Mouse (Mus musculus) thymus, adult 2 months (tissue): ENCODE measurements around the gene Kif26a. TPM values are rescaled to one million over a fixed set of nuclear protein-coding genes. Genes with fewer than 3 reads are reported as not detected.

Experiments
- DNase-seq: peaks from one replicate; pipeline ENCODE4 v3.0.0; 2021
- H3K27ac ChIP-seq: fragments of 200-500 bp; 2 replicates; pipeline ENCODE4 v1.5.1; 2012; ENCODE audit warnings: low read length, control low read depth; ENCODE audit not compliant: control insufficient read depth, insufficient read depth
- H3K27me3 ChIP-seq: fragments of 200-500 bp; 2 replicates; pipeline ENCODE4 v1.6.1; 2012; ENCODE audit warnings: mild to moderate bottlenecking, low read length, moderate library complexity, mixed read lengths; ENCODE audit not compliant: control insufficient read depth, insufficient read depth
- H3K36me3 ChIP-seq: fragments of 200-500 bp; 2 replicates; pipeline ENCODE4 v1.6.1; 2012; ENCODE audit warnings: mild to moderate bottlenecking, low read length, moderate library complexity; ENCODE audit not compliant: control insufficient read depth, insufficient read depth
- H3K4me1 ChIP-seq: fragments of 200-500 bp; replicated peaks from 2 replicates; pipeline ENCODE4 v1.6.1; 2012; ENCODE audit warnings: low read length; ENCODE audit not compliant: control insufficient read depth, insufficient read depth
- H3K4me3 ChIP-seq: fragments of 200-500 bp; 2 replicates; pipeline ENCODE4 v1.5.1; 2012; ENCODE audit warnings: mild to moderate bottlenecking, low read length, control low read depth, moderate library complexity; ENCODE audit not compliant: control insufficient read depth, insufficient read depth
- CTCF ChIP-seq: fragments of 200-500 bp; IDR thresholded peaks from 2 replicates; pipeline ENCODE4 v1.5.1; 2012; ENCODE audit warnings: mild to moderate bottlenecking, control low read depth, low read length, moderate library complexity, borderline replicate concordance; ENCODE audit not compliant: control insufficient read depth, poor library complexity, insufficient read depth; ENCODE audit errors: extremely low read depth
- POLR2A ChIP-seq: fragments of 200-500 bp; IDR thresholded peaks from 2 replicates; pipeline ENCODE4 v1.6.1; 2012; ENCODE audit warnings: mild to moderate bottlenecking, low read length, control low read depth, moderate library complexity; ENCODE audit not compliant: control insufficient read depth, poor library complexity, insufficient read depth; ENCODE audit errors: extremely low read depth
- WGBS: fragments of 180-500 bp; shearing (Covaris S2); methylation state at CpG from one replicate; pipeline ENCODE4 v1.1.7; 2018; 5-methylcytosine and 5-hydroxymethylcytosine counted together
- polyA plus RNA-seq: library from polyadenylated mRNA; depleted of rRNA; stranded (reverse); fragments of >200 nt; gene quantifications from 2 replicates; pipeline ENCODE4 v1.2.3, GENCODE M21; 2012; rRNA removed

The Kif26a gene
- polyA plus RNA-seq, 1 experiment = 6.6 TPM

DNA sequence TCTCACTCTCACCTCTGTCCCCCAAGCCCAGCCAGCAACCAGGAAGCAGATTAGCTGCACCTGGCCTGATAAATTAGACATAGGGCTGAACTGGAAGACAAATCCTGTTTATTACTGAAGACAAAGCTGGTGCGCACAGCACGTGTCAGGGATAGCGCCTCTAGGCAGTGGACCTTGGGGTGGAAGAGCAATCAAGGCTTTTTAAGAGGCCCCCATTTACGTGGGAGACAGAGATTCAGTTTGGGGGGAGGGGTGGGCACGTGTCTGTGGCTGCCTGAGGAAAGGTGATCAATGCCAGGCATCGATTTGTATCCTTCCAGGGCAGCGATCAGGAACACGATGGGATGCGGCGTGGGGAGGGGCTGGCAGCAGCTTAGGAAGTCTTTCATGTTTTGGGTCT is 83.1 kb downstream of the Kif26a start:
- 78% methylated on average over 10 of the region's 10 CpGs for WGBS
- Histone ChIP-seq H3K4me1 (no peaks in the 10 kb centered on the region), H3K4me3 (no peak overlapping the region), H3K27me3 (no peaks in the 10 kb centered on the region), H3K27ac (no peak overlapping the region), H3K36me3 (no peaks in the 10 kb centered on the region)
- DNase-seq = no peak
- TF ChIP-seq CTCF (no peak), POLR2A (no peak)

DNA sequence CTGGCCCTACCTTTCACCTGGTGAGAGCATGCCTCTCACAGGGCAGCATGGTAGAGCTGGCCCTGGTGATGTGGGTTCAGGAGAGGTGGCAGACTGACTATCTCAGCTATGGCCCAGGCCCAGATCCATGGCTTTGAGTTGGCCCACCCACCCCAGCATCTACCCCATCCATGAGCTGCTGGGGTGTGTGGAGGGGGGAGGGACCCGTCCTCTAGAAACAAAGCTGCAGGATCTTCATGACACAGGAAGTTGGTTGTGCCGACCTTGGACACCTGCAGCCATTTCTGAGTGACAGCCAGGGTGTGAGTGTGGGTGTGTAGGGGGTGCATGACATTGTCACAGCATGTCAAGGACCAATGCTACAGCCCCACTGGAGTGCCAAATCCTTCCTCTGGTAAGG is 84.2 kb downstream of the Kif26a start:
- no peaks in the 10 kb centered on the region for H3K4me1 ChIP-seq
- no peak overlapping the region for H3K4me3 ChIP-seq
- no peak overlapping the region for H3K27ac ChIP-seq
- no peaks in the 10 kb centered on the region for H3K27me3 ChIP-seq
- TF ChIP-seq POLR2A (no peak), CTCF (no peak)
- WGBS = 28% methylated on average over 2 of the region's 2 CpGs
- no peaks in the 10 kb centered on the region for H3K36me3 ChIP-seq
- DNase-seq = no peak

Other genes with a start within 250 kb of the Kif26a start
- gene Ppp1r13b, start 238.1 kb upstream of the Kif26a start, polyA plus RNA-seq = 28.1 and 30.1 TPM in 2 replicates
- 32.8 and 46.5 TPM in 2 replicates for gene Atp5mpl, start 179.2 kb upstream of the Kif26a start, polyA plus RNA-seq
- 0.09 and 0.15 TPM in 2 replicates for gene Tdrd9, start 174.6 kb upstream of the Kif26a start, polyA plus RNA-seq
- gene Rd3l, start 164.9 kb upstream of the Kif26a start, polyA plus RNA-seq = not detected in 2 replicates
- 9.1 and 14.7 TPM in 2 replicates for gene Aspg, start 39.5 kb upstream of the Kif26a start, polyA plus RNA-seq